Mouse (Mus musculus) liver, adult 2 months (tissue): ENCODE results near the gene Fhl4.

Source experiments
- CTCF ChIP-seq: fragments of 200-500 bp; IDR thresholded peaks from 2 replicates; pipeline ENCODE4 v1.5.1; 2011; ENCODE audit warnings: low read depth, low read length, control low read depth
- POLR2A ChIP-seq: fragments of 200-500 bp; IDR thresholded peaks from 2 replicates; pipeline ENCODE4 v1.6.1; 2011; ENCODE audit warnings: low read length, control low read depth; ENCODE audit not compliant: insufficient read depth; ENCODE audit errors: extremely low read depth

- TF ChIP-seq CTCF (no peak), POLR2A (no peak)
Measured at GRCm38 (mm10) chr10:85146282-85146681, 44.0 kb upstream of the Fhl4 start.
